Mouse (Mus musculus) urinary bladder, adult 18-20 months (tissue): ENCODE data around the gene Serbp1.

Source experiments
- DNase-seq, 2 experiments: peaks; one replicate each; pipeline ENCODE4 v3.0.0; 2022; ENCODE audit warnings: low spot score in 2 of 2, mixed read lengths in 2 of 2

The Serbp1 gene

DNA sequence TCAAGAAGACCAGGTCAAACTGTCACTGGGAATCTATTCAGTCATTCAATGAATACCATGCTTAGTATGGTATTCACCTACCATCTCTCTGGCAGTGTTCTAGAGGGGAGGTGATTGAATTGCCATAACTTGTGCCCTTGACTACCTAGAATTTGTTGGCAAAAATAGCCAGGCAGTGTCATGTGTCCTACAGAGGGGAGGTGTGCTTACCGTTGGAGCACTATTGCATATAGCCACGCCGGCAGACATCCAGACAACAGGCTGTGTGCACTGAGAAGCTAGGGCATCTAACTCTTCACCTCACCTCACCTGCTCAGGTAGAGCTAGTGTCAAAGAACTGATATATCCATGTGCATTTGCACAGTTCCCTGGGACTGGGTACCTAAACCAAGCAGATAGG lies 63.3 kb downstream of the Serbp1 start:
- DNase-seq: no peak

DNA sequence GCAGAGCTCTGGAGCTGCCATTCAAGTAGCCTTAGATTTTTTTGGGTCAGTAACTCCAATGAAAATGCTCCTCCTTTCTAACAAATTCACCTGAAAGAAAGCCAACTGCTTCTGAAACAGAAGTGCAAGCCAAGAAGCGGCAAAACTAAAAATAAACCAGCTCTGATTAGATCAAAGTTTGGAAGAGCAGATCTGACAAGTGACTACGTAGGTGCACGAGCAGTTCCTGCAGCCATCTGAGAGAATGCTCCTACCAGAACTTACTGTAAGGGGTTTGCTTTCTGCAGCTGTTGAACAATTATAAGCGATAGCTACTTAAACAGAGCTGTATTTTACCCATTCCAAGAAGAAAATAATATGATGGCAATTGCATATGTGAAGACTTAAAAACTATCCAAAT lies 64.5 kb downstream of the Serbp1 start:
- DNase-seq: no peak

DNA sequence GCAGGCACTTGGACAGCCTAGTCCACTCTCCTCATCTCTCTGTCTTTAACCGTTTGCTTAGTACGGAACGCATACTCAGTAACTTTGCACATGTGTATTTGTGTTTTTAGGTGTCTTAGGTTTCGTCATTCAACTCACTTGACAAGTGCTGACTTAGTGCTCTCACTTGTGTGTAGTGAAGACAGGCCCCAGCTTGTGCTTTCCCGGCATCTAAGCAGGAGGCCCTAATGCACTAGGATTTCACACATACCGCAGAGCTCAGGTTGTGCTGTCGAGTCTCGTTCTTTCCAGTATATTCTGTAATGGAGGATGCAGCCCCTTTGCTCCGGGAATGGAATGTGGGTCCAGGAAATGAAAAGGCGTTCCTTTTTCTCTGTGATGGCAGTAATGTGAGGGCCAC lies 65.2 kb downstream of the Serbp1 start:
- DNase-seq: no peak

DNA sequence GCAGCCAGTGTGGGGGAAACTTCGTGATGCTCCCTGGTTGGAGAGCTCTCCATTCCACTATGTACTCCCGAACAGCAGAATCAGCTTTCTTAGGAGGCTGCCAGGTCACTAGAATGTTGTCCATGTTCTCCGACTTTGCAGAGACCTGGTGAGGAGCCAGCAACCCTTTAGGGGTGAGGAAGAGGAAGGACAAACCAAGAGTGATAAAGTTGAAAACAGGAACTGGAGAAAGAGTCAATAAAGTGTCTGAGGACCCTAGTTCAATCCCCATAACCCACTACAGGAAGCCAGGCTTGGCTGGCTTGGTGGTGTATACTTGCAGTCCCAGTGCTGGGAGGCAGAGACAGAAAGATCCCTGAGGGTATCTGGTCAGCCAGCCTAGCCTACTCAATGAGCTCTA lies 71.0 kb downstream of the Serbp1 start:
- DNase-seq: no peak

DNA sequence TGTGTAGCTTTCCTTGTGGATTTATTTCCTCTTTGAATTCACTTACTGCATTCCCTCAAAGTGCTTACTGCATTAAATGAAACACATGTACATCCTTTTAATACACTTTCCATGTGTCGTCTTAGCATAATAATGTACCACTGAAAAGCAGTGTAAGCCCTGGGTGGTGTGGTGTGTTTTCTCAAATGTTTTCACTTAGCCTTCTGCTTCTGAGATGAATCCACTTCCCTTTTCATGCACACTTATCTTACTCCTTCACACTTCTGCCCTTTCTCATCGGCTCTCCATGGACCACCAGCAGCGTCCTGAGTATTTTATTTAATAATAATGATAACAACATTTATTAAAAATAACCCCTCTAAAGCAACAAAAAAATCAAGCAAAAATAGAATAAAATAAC lies 71.8 kb downstream of the Serbp1 start:
- no peak for DNase-seq

DNA sequence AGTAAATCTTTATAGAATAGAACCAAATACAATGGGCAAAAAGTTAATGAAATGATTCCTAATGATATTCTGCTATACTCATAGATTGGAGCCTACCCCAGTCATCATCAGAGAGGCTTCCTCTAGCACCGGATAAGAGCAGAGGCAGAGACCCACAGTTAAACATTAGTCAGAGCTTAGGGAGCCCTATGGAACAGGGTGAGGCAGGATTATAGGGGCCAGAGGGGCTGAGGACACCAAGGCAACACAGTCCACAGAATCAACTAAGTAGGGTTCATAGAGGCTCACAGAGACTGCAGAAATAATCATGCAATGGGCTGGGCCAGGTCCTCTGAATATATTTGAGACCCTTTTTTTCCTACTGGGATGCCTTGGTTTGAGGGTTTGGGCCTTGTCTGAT lies 76.7 kb downstream of the Serbp1 start:
- DNase-seq: no peak

DNA sequence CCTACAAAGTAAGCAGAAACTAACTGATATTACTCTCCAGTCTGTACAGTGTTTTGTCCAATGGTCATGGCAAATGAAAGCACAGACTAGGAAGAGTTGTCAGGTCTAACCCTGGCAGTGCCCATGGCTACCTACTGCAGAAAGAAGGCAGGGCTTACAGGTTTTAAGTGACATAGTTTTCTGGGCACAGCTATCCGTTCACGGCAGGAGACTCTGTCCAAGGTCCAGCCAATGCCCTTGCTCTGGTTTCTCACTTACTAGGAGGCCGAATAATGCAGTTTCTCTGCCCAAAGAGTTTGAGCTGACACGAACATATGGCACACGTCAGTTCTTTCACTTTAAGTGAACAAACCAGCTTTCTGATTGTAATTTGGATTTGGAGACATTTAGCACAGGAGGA lies 79.1 kb downstream of the Serbp1 start:
- DNase-seq: no peak

DNA sequence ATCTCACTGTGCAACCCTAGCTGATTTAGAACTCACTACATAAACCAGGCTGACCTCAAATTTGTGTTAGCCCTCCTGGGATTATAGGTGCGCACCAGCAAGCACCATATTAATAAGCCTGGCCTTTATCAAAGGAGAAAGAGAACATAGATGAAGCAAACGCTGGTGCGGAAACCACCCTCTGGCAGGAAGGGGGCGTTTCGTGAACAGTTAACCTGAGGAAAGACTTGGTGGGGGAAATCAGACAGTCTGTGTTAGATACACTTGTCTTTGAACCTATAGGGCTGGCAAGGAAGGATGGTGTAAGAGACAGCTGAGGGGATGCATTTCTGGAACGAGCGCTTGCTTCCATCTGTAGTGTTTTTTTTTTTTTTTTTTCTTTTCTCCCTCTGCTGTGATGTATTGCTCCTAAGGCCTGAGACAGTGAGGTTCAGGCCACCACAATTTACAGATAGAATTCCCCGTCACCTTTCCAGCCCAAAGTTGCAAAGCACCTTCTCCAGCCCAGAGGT lies 79.9 kb downstream of the Serbp1 start:
- DNase-seq: no peak

DNA sequence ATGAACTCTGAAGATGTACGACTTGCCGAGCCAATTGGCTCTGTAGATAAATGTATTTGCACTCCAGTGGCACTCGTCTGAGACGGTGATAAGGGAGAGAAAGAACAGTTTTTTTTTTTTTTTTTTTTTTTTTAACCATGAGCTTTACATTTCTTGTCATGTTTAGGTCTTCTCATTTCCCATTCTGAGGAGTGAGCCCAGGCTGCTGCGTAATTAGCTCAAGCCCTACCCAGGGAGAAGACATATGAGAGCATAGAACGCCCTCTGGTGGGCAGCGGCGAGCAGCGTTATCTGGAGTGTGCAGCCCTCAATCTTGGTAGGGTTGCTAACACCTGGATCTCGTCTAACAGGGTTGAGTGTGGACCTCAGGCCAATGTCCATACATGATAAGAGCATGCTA lies 80.5 kb downstream of the Serbp1 start:
- DNase-seq: peak; percentile 56 to 58

DNA sequence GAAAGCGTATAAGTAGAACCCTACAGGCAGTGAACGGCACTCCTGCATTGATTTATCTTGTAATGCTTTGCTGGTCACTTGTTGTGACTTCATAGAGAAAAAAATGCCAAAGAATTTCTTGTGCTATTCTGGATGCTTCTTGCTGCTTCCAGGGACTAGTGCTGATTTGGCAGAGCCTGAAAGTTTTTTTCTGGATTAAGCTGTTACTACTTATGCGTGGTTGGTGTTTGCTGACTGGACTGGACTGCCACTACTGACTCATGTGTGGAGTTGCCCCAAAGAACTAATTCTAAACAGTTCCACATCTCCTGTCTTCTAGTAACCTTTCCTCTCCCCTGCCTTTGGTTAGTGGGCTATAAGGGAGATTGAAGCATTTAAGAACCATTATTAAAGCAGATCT lies 85.8 kb downstream of the Serbp1 start:
- no peak for DNase-seq

DNA sequence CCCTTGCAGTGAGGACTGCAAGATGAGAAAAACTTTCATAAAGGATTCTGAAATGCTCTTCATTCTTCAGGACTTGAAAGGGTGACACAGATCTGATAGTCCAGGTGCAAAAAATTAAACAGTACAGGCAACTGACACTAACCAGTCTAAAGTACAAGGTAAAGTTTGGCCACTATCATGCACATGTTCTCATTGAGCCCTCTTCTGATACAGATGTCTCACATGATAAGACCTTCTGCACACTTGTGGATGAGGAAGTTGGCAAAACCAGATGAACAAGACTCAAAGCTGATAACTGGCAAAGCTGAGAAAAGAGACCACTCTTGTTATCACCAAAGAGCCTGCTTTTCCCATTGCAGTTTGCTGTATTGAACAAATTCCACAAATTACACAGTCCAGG lies 100.0 kb downstream of the Serbp1 start:
- no peak for DNase-seq

DNA sequence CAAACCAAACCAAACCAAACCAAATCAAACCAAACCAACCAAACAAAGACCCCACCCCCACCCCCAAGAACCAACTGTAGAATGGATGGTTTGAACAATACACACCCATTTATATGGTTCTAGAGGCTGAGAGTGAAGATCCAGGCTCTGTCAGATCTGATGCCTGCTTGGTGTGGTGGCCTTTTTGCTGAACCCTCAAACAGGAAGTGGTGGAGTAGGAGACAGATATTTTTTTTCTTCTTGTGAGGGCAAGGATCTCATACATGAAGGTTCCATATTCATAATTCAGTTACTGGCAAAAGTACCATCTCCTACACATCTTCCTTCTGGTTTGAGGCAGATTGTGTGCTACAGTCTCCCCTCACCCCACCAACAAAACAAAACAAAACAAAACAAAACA lies 101.5 kb downstream of the Serbp1 start:
- no peak for DNase-seq
